Mouse (Mus musculus) embryo, embryonic 11 days (tissue): Measurements from ENCODE around the gene Ralgds.
A peak's percentile ranks its signal among the peaks of the same experiment; 100 is the strongest.
"Not testable (repeated sequence)": the region's sequence is repeated elsewhere in the genome, so short reads cannot be mapped to it uniquely, and the experiment has no call there.

ENCODE experiments used
- DNase-seq: peaks from one replicate; pipeline ENCODE4 v3.0.0-alpha.2; 2015

Ralgds gene

GRCm38 (mm10) chr2:28506291-28506690 lies 6.6 kb upstream of the Ralgds start:
- no peak for DNase-seq

- not testable (repeated sequence) for DNase-seq
Measured at GRCm38 (mm10) chr2:28511600-28511999, 1.3 kb upstream of the Ralgds start.

DNA sequence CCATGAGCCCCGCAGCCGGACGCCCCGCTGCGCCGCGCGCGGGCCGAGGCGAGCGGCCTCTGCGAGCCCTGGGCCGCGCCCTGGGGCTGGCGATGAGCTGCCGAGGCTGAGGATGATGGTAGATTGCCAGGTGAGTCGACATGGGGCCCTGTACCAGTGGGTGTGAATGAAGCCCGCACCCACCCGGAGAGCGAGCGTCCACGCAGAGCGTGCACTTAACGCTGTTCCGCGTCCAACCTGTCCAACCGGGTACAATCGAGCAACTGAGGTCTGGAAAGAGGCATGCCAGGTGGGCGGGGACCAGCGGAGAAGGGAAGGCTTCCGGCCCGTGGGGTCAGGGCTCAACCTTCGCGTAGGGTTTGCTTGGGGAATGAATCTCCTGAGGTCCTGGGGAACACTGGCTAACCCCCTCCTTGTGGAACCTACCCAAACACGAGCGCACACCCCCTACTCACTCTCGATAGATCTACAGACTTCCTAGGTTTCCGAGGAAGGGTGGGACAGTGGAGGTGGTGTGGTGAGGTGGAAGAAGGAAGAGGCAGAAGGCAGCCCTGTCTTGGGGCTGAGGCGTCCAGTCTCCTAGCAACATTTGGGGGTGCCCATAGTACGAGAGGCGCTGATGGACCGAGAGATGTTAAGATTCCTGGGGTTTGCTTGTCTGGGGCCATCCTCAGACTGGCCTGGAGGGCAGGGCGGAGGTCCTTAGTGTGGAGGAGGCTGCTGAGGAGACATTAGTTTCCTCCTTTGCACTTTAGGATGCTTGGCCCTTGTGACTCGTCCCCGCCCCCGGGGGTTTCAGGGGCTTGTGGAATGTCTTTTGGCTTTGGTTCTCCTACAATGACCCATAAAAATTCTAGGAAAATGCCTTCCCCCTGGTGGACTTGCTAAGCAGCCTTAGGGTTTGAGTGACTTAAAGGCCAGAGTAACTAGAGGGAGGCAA lies 776 bp downstream of the Ralgds start:
- DNase-seq, result peak; percentile 59

- peak; percentile 91 for DNase-seq
Measured at GRCm38 (mm10) chr2:28514489-28514888, 1.6 kb downstream of the Ralgds start.

DNA sequence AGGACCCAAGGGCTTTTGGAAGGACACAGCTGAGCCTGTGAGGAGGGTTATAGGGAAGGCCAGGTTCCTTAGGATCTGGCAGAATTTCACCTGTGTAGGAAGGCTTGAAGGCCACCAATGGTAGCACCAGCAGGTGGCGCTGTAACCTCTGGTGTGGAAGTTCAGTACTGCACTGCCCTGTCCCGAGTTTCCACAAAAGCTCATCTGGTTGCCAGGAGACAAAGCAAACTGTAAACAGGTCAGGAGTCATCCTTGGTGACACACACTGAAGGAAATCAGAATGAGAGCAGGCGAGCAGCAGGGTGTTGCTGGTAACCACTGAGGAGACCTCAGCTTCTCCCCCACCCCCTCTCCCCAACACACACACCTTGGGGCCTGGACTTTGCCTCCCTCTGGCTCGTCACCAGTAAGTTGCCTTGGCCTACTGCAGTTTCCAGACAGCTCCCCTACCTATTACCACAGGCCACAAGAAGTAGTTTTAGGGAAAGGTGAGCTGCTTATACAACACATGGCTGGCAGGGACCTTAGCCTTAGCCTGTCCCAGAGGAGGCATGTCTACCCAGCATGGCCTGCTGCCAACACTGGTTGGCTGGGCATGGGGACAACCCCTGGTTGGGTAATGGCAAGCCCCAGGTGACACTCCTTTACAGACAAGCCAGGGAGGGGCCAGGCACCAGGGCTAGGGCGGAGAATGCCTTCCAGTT lies 4.4 kb downstream of the Ralgds start:
- peak; percentile 85 for DNase-seq

- DNase-seq, result no peak
Measured at GRCm38 (mm10) chr2:28518231-28518630, 5.3 kb downstream of the Ralgds start.

GRCm38 (mm10) chr2:28520581-28520980 lies 7.7 kb downstream of the Ralgds start:
- no peak for DNase-seq

- no peak for DNase-seq
Measured at GRCm38 (mm10) chr2:28521571-28522151, 8.7 kb downstream of the Ralgds start.

GRCm38 (mm10) chr2:28522166-28522565 lies 9.2 kb downstream of the Ralgds start:
- no peak for DNase-seq

- DNase-seq, result peak; percentile 47
Measured at GRCm38 (mm10) chr2:28523643-28524117, 10.8 kb downstream of the Ralgds start.

DNA sequence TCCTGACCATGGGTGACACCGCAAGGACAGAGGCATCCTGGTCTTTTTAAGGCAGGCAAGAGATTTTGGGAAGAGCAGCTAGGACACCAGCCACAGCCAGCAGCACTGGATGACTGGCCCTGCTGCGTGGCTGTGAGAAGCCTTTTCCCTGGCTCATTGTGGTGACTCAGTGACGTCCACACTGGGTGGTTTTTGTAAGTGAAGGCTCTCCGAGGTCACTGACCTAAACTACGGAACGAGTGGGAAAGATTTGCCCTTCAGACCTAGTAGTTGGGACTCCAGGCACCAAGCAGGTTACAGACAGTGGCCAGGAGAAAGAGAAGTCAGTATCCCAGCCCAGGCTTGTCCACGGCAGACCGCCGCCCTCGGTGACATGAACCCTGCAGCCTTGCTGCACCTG lies 11.5 kb downstream of the Ralgds start:
- DNase-seq, result no peak

DNA sequence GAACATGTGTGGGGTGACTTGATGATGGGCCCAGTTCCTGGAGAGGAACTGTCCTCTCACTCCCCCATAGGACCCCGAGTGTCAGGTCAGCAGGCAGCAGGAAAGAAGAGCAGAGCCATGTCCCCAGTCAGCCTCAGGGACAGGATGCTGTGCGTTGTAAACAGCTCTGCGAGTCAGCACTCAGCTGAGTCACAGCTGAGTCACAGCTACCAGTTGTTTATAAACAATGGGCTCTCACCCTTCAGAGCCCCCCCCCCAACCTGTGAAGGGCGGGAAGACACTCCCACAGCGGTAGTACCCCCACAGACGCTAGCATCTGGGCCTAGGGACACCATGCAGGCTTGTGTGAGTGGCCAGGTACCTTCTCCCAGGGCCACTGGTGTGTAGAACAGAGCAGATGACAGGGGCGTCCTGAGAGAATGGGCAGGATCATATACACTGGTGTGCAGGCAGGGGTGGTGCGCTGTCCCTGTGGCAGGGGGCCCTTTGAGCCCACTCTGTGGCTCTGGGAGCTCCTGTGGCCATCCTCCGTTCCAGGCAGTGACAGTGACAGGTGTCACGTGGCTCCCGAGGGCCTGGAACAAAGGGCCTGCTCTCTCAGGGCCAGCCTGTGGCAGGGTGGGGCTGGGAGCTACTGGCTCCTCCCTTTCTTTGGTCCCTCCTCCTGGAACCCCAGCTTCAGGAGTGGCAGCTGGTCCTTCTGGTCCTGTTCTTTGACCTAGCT lies 12.5 kb downstream of the Ralgds start:
- DNase-seq, result peak; percentile 79

- peak; percentile 51 for DNase-seq
Measured at GRCm38 (mm10) chr2:28525943-28526876, 13.3 kb downstream of the Ralgds start.

- DNase-seq, result no peak
Measured at GRCm38 (mm10) chr2:28527436-28528353, 14.8 kb downstream of the Ralgds start.

DNA sequence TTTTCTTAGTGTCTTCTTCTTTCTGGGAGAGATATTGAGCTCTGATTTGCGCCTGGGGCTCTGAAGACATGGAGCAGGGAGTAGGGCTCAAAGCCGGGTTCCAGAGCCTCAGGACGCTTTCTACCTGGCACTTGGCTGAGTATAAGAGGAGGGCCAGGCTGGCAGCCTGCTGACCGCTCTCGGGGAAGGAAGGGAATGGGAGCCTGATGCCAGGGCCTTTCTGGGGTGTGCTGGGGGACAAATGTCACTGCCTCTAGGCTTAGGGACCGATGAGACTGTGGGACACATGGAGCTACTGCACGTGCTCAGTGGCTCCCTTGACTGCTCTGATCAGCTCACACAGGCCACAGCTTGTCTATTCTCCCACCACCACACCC lies 15.4 kb downstream of the Ralgds start:
- DNase-seq, result no peak

- no peak for DNase-seq
Measured at GRCm38 (mm10) chr2:28529856-28530255, 16.9 kb downstream of the Ralgds start.

- no peak for DNase-seq
Measured at GRCm38 (mm10) chr2:28530311-28530710, 17.4 kb downstream of the Ralgds start.

- DNase-seq, result peak; percentile 93
Measured at GRCm38 (mm10) chr2:28532938-28533771, 20.2 kb downstream of the Ralgds start.

DNA sequence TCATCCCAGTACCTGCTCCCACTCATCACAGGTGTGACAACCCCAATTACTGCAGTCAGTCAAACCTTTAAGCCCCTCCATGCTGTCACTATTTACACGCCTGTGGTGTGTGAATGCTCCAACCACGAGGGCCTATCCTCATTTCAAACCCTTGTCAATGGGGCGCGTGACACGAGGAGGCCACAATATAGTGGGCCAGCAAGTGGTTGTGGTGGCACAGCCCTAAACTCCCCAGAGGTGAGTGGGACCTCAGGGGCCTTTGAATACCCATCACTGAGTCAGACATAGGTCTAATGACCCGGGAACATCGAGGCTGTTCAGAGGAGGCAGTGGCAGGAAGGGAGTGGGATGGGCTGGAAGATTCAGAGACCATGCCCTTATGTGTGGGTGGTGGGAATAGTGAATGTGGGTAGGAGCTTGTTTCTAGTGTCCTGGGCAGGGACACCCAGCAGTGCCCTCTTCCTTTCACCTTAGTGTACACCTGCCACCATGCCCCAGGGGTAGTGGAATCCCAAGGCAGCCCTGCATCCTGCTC lies 21.0 kb downstream of the Ralgds start:
- no peak for DNase-seq
